Mouse (Mus musculus) E14TG2a.4 (cell line): Measurements from ENCODE around the gene Fam214a.

Experiments
- CTCF ChIP-seq: conservative IDR thresholded peaks from 2 replicates; pipeline ENCODE4 v1.5.1; 2014; ENCODE audit warnings: low read length
- NANOG ChIP-seq: IDR thresholded peaks from 2 replicates; pipeline ENCODE4 v1.6.1; 2014; ENCODE audit warnings: borderline replicate concordance, low read length, mixed read lengths
- POU5F1 ChIP-seq: IDR thresholded peaks from 2 replicates; pipeline ENCODE4 v1.6.1; 2014; ENCODE audit warnings: low read length, borderline replicate concordance

- TF ChIP-seq CTCF, result no peak
- no peak for TF ChIP-seq NANOG
- no peak for TF ChIP-seq POU5F1
Observed at GRCm38 (mm10) chr9:74977251-74977650, 24.6 kb downstream of the Fam214a start.
